Mouse (Mus musculus): Measurements from ENCODE around the gene Kcnh5. TPM values are rescaled to one million over a fixed set of nuclear protein-coding genes. Genes with fewer than 3 reads are reported as not detected.

Kcnh5 gene
- 0.23 TPM for total RNA-seq (2023)

GRCm38 (mm10) chr12:75176691-75177645 lies at the start of gene Kcnh5:
TSS of gene Kcnh5 (minus strand) at chr12:75177332.

Other genes with a start within 250 kb of the Kcnh5 start
- not detected for gene Rhoj, start 131.0 kb upstream of the Kcnh5 start, total RNA-seq (2023)
- not detected for gene Gphb5, start 239.4 kb upstream of the Kcnh5 start, total RNA-seq (2023)